Mouse (Mus musculus) lung, adult 2 months (tissue): ENCODE results near the gene Cdc42se2. TPM values are rescaled to one million over a fixed set of nuclear protein-coding genes. Genes with fewer than 3 reads are reported as not detected.

ENCODE experiments used
- DNase-seq: peaks from one replicate; pipeline ENCODE4 v3.0.0; 2022
- H3K4me1 ChIP-seq: fragments of 200-500 bp; 2 replicates; pipeline ENCODE4 v1.6.1; 2011; ENCODE audit warnings: low read length; ENCODE audit not compliant: control insufficient read depth, insufficient read depth
- H3K4me3 ChIP-seq: fragments of 200-500 bp; replicated peaks from 2 replicates; pipeline ENCODE3; 2011; ENCODE audit warnings: low read depth, mild to moderate bottlenecking, control low read depth, low read length; ENCODE audit errors: extremely low read depth
- CTCF ChIP-seq: fragments of 200-500 bp; IDR thresholded peaks from 2 replicates; pipeline ENCODE4 v1.5.1; 2011; ENCODE audit warnings: mild to moderate bottlenecking, low read length, control low read depth; ENCODE audit not compliant: insufficient read depth
- POLR2A ChIP-seq: fragments of 200-500 bp; IDR thresholded peaks from 2 replicates; pipeline ENCODE4 v1.6.1; 2011; ENCODE audit warnings: low read depth, mild to moderate bottlenecking, control low read depth, low read length, borderline replicate concordance; ENCODE audit errors: extremely low read depth
- WGBS: fragments of 180-500 bp; shearing (Covaris S2); methylation state at CpG from one replicate; pipeline ENCODE4 v1.1.7; 2018; 5-methylcytosine and 5-hydroxymethylcytosine counted together
- polyA plus RNA-seq: library from polyadenylated mRNA; depleted of rRNA; stranded (reverse); fragments of >200 nt; gene quantifications from 2 replicates; pipeline ENCODE4 v1.2.3, GENCODE M21; 2012

The Cdc42se2 gene
- polyA plus RNA-seq, 1 experiment = 67.7 TPM

DNA sequence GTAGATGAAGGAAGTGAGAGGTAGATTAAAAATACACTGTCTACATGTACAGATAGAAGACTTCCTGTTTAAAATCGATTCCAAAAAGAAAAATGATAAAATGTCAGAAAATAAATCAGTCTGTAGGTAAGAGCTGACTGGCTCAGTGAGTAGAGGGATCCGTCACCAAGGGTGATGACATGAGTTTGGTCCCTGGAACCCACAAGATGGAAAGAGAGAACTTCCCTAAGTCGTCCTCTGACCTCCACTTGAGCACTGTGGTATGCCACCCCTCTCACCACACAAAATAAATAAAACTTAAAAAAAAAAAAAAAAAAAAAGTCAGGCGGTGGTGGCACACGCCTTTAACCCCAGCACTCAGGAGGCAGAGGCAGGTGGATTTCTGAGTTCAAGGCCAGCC, 50.6 kb downstream of the Cdc42se2 start:
- Histone ChIP-seq H3K4me1 (peaks cover 4% of the 10 kb centered on the region; the same call in 1 of the 2 replicates), H3K4me3 (no peak overlapping the region)
- no peak for DNase-seq
- no peak for TF ChIP-seq CTCF
- no peak for TF ChIP-seq POLR2A
- WGBS = 72% methylated on average over 5 of the region's 5 CpGs

DNA sequence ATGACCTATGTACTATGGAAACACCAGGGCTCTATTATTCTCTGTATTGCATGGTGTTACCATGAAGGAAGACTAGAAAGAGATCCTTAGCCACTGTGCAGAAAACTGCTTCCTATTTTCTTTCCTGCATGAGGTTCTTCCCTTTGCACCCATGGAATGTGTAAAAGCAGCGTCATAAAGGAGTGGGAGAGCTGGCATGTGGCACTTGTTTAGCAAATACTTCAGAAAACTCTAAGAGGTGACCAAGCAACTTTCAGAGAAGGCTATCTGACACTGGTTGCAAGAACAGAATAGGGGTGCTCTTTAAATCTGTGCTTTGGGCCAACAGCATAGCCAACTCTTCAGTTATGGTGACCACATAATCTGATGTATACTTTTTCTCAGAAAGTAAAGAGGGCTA, 52.4 kb downstream of the Cdc42se2 start:
- TF ChIP-seq POLR2A (no peak), CTCF (no peak)
- Histone ChIP-seq H3K4me3 (no peak overlapping the region), H3K4me1 (peaks cover 4% of the 10 kb centered on the region; the same call in 1 of the 2 replicates)
- no peak for DNase-seq
- 54% methylated on average over 1 of the region's 1 CpGs for WGBS

DNA sequence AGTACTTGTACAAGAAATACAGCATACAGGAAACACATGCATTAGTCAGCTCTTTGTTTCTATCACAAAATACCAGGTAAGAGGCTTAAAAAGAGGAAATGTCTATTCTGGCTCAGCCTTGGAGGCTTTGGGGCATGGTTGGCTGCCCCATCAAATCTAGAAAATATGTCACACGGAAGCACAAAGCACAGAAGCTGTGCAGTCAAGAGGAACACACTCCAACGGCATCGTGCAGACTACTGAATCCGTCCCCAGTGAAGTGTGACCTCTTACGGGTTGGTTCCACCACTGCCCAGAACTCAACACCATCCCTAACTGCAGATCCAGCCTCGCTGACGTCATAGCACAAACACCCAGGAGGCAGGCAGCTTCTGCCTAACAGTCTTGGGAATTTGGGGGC, 53.9 kb downstream of the Cdc42se2 start:
- WGBS = 85% methylated on average over 7 of the region's 7 CpGs
- no peak for DNase-seq
- TF ChIP-seq POLR2A = no peak
- no peak for TF ChIP-seq CTCF
- Histone ChIP-seq H3K4me3 (no peak overlapping the region), H3K4me1 (peaks cover 9% of the 10 kb centered on the region; the same call in 1 of the 2 replicates)

DNA sequence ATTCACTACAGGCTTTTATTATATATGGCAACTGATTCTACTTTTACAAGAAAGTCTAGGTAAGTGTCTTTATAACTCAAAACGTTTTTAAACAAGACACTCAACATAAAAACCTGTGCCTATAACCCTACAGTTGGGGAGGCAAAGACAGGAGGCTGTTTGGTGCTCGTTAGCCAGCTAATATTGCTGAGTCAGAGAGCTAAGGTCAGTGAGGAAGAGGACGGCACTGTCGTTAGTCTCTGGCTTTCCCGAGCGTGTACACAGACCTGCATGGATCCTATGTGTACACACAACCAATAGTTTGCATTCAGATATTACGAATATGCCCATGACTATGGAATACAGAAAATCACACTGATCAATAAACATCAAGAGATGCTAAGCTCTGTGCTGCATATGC, 56.1 kb downstream of the Cdc42se2 start:
- no peak for DNase-seq
- Histone ChIP-seq H3K4me1 (peaks cover 23% of the 10 kb centered on the region), H3K4me3 (no peak overlapping the region)
- TF ChIP-seq CTCF (no peak), POLR2A (no peak)
- WGBS = 86% methylated on average over 7 of the region's 7 CpGs

DNA sequence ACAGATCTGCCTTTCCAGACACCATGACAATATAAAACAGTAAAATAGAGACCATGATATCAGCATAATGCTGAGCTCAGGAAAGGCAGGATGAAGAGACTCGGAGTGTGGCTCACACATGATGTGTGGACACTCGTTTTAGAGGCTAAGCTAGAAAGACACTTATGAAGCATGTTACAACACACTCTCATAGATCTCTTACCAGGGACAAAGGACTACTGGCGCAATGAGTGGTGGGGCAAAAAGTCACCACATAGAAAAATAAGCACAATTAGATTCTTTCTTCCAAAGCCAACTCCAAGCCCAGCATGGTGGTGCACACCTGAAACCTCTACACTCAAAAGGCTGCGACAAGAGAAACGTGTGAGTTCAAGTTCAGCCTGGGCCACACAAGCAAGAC, 56.5 kb downstream of the Cdc42se2 start:
- H3K4me1 ChIP-seq = peaks cover 23% of the 10 kb centered on the region
- no peak for TF ChIP-seq CTCF
- no peak for TF ChIP-seq POLR2A
- WGBS = 82% methylated on average over 5 of the region's 5 CpGs
- DNase-seq = no peak
- H3K4me3 ChIP-seq = no peak overlapping the region

DNA sequence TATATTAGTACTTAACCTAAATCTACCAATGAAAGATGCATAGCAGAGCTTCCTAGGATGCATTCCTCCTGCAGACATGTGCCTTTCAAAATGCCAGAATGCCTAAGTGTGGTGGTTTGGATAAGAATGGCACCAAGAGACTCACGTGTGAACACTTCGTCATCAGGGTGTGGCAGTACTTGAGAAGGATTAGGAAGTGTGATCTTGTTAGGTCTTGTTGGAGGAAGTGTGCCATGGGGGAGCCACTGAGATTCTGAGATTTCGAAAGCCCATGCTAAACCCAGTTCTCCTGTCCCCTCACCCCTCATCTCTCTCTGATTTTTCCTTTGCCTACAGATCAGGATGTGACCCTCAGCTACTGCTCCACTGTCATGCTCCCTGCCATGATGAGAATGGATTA, 58.2 kb downstream of the Cdc42se2 start:
- DNase-seq = no peak
- Histone ChIP-seq H3K4me3 (no peak overlapping the region), H3K4me1 (peaks cover 24% of the 10 kb centered on the region)
- TF ChIP-seq CTCF (no peak), POLR2A (no peak)
- 55% methylated on average over 3 of the region's 3 CpGs for WGBS

DNA sequence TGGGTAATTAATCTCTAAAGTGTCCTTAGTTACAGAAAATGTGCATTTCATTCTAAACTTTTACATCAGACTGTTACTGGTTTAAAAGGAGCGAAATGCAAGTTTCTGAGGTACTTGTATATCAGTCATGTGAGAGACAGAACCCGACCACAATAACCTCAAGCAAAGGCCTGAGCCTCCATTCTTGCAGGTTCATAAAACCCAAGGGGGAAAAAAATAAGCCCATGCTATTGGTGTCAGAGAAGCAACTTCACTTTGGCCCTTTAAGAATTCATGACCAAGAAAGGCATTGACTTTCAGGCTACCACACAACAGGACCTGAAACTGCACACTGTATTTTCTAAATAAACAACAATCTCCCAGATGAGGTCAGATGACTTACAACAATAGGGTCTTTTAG, 59.1 kb downstream of the Cdc42se2 start:
- WGBS = 92% methylated on average over 2 of the region's 2 CpGs
- DNase-seq = no peak
- TF ChIP-seq CTCF (no peak), POLR2A (no peak)
- H3K4me3 ChIP-seq = no peak overlapping the region
- peaks cover 24% of the 10 kb centered on the region for H3K4me1 ChIP-seq

DNA sequence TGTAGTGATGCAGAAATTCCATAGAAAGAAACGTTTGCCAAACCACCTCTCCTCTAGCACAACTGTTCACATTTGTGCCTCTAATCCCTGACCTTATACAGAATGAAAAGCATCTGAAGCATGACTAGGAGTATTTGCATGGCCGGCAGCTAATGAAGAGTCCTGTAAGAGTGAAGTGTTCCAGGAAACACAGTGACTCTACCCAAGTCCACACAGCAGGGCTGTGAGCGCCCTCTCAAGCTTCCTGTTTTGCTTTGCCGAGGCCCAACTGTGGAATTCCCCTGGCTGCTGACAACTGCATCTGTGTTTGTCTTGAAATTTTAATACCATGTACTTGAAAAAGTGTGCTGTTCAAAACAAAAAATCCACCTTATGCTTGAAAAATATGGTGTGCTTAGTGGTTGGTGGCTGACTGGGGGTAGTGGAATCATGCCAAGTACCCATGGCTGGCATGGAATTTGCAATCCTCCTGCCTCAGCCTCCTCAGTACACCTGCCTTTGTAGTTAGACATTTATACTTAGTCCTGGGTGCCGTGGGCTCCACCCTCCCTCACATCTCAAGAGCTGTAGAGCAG, 60.1 kb downstream of the Cdc42se2 start:
- peak; percentile 37 for DNase-seq
- TF ChIP-seq POLR2A (no peak), CTCF (0 out of 2 replicates have a peak, but pooled peaks have one; percentile 21)
- H3K4me3 ChIP-seq = no peak overlapping the region
- WGBS = 17% methylated on average over 5 of the region's 5 CpGs
- H3K4me1 ChIP-seq = peaks cover 24% of the 10 kb centered on the region

DNA sequence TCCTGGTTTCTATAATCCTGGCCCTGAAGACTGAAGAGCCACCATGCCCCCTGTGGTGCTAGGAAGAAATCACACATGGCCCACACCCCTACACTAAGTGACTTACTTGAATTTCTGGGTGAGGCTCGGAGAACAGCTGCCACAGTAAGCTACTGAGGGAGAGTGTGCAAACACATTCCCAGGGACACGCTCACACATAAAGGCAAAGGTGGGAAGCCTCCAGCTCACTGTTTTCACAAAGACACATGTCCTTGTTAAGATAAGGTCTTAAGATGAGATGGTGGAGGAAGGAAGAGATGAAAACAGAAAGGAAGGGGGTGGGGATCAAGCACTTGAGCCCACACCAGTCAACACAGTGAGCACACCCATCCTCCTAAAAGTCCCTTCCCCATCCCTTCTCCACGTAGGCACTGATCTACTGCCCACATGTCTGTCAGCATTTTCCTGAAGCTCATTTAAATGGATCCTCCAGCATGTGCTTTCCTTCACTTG, 60.9 kb downstream of the Cdc42se2 start:
- Histone ChIP-seq H3K4me3 (no peak overlapping the region), H3K4me1 (peaks cover 24% of the 10 kb centered on the region)
- DNase-seq = no peak
- TF ChIP-seq CTCF (no peak), POLR2A (no peak)
- 38% methylated on average over 3 of the region's 3 CpGs for WGBS

DNA sequence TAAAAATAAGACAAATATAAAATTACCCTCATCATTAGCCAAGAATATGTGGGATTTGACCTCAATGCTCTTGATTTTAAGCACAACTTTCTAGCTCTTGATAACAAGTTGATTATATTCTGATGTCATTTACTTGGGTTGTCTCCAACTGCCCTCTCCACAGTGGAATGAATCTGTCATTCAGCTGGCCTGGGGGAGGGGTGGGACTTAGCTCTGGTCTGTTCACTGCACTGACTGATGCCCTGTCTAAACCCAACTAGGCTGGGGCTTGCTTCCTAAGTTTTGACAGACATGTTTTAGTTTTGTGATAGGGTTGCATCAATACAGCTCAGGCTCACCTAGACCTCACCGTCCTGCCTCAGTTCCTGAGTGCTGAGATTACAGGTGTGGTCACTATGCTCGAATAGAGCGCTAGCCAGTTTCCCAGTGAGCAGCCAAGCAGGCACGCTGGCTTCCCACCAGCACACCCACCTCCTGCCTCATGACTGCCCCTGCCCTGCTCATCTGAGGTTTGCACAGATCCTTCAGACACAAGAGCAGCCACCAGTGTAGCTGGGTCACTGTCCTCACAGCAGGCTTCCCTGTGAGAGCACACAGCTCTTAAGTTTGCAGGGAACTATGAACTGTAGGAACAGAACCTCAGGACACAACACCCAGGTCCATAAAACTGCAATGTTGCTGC, 63.0 kb downstream of the Cdc42se2 start:
- TF ChIP-seq CTCF (no peak), POLR2A (no peak)
- 64% methylated on average over 4 of the region's 4 CpGs for WGBS
- DNase-seq = no peak
- Histone ChIP-seq H3K4me3 (no peak overlapping the region), H3K4me1 (peaks cover 23% of the 10 kb centered on the region)
